Mouse (Mus musculus): ENCODE measurements around the gene Dab2.

Dab2 gene

DNA sequence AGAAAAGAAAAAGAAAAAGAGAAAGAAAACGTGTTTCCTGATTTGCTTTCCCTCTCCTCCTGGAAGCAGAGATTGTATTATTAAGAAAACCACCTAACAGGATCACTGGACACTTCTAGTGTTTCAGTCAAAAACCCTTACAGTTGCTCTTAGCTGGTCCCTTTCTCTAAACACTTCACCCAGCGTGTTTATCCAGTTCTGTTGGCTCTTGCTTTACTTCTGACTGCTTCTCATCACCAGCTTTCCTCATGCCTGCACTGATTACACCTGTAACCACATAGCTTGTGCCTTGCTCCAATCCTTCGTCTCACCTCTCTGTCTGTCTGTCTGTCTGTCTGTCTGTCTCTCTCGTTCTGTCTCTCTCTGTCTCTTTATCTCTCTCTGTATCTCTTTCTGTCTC is 25.9 kb downstream of the Dab2 start:
- no peak for DNase-seq (ENCODE audit: low read depth, low spot score)

DNA sequence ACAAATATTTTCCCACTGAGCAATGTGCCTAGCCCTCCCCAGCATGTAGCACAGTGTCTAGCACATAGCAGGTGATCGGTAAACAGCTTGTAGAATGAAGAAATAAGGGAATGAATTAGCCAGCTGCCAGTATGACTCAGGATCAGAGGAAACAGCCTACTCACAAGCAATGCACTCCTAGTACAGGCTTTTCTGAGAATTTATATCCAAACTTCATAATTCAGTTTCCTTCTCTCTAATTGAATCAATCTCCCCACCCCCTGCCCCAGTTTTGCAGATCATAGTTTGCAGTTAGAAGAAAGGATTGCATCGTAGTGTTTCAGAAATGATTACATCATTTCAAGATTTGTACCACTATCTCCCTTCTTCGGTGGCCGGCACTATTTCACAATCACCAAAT is 26.4 kb downstream of the Dab2 start:
- DNase-seq (ENCODE audit: low read depth, low spot score) = no peak

- no peak for DNase-seq (ENCODE audit: low read depth, low spot score)
Observed at GRCm38 (mm10) chr15:6331380-6331779, 31.8 kb downstream of the Dab2 start.

GRCm38 (mm10) chr15:6334664-6335206 is 35.1 kb downstream of the Dab2 start:
- no peak for DNase-seq (ENCODE audit: low read depth, low spot score)

DNA sequence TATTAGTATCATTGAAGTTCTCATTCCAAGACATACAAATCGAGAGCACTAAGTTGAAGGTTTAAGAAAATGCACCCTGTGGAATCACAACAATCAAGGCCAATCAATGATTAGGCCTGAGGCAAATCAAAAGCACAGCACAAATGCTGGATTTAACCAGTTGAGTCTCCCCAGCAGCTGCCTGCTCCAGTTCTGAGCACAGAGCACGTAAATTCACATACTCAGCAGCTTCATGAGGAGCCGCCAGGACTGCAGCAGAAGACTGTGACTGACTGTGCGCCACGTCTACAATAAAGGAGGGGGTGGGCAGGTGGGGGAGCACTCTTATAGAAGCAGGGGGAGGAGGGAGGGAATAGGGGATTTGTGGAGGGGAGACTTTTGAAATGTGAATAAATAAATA is 40.2 kb downstream of the Dab2 start:
- no peak for DNase-seq (ENCODE audit: low read depth, low spot score)

DNA sequence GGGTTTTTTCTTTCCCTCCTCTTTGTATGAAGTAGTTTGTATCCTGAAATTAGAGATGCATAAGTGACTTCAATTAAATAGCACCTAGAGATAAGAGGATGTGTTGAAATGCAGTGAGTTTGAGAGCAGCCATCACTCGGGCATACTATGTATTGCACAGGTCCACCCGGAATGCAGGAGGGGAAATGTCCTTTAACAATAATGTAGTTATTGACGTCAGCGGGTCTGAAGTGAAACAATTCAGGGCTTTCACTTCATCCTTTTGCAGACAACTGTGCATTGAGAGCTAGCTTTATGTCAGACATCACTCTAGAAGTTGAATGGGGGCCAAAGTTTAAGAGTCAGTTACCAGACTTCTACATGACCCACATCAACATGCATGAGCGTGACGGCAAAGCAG is 40.8 kb downstream of the Dab2 start:
- DNase-seq (ENCODE audit: low read depth, low spot score) = no peak

DNA sequence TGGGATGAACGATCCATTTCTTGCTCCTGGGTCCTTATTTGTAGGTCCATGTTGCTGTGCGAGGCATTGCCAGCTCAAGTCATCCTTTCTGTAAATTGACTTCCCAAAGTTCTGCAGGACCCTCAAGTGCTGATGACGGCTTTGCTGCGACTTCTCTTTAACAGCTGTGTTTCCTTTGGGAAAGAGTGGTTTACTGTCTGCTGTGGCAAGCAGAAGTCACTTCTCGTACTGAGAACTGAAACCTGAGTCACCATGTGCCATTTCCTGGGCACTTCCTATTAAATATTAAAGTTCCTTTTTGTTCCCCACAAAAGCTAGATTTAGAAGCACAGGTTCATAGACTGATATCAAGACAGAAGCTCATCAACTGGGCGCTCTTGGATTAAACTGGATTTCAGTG is 41.8 kb downstream of the Dab2 start:
- DNase-seq (ENCODE audit: low read depth, low spot score) = no peak

- DNase-seq (ENCODE audit: low read depth, low spot score) = no peak
Observed at GRCm38 (mm10) chr15:6353901-6354300, 54.3 kb downstream of the Dab2 start.

- DNase-seq (ENCODE audit: low read depth, low spot score) = no peak
Observed at GRCm38 (mm10) chr15:6359859-6360258, 60.3 kb downstream of the Dab2 start.

GRCm38 (mm10) chr15:6369974-6370373 is 70.4 kb downstream of the Dab2 start:
- no peak for DNase-seq (ENCODE audit: low read depth, low spot score)

- DNase-seq (ENCODE audit: low read depth, low spot score) = no peak
Observed at GRCm38 (mm10) chr15:6371486-6371885, 71.9 kb downstream of the Dab2 start.

DNA sequence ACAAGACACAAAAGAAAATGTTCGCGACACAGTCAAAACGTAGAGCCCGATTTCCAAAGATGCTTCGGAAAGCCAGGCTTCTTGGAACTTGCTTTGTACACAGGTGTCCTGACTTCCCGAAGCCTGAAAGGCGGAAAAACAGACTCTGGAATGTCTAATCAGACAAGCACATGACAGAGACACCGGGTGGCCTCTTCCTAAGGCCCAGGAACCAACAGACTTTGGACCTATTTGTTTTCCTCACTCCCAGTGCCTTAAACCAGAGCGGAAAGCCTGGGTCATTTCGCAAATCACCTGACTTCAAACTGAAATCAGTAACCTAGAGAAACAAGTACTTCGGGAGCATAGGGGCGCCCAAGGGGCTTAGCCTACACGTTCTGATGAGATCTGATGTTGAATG is 75.4 kb downstream of the Dab2 start:
- DNase-seq (ENCODE audit: low read depth, low spot score) = no peak

- DNase-seq (ENCODE audit: low read depth, low spot score) = no peak
Observed at GRCm38 (mm10) chr15:6376001-6376400, 76.4 kb downstream of the Dab2 start.

GRCm38 (mm10) chr15:6376785-6377184 is 77.2 kb downstream of the Dab2 start:
- DNase-seq (ENCODE audit: low read depth, low spot score) = no peak

DNA sequence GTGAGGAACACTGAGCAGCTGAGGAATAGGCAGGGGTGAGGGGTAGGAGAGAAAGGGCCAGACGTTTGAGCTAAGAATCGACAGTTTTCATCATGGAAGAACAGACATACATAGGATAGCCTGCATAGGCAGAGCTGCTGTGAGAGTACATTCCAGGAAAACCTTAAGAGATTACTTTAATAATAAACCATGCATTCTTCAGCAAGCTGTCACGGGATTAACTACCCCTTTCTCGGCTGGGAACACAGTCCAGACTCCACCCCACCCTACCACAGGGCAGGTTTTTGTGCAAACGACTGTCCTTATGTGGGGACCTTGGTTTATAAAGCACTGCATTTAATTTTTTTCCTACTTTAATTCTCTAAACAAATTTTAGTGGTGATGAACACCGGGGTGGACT is 84.4 kb downstream of the Dab2 start:
- DNase-seq (ENCODE audit: low read depth, low spot score) = no peak

DNA sequence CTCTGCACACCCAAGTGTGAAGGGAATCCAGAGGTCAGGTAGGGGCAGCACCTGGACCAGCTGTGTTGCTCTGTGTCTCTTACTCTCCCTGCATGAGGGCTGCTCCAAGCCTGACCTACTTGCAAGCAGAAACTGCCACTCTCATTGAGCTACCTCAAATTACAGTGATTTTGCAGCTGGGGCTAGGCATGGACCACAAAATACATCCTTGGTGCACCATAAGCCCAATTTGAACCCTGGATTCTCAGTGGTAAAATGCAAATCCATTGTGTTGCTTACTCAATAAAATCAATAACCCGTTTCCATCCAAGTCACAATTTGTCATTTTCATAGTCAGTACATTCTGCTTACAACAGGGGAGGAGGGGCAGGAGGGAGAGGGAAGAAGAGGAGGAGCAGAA is 85.7 kb downstream of the Dab2 start:
- no peak for DNase-seq (ENCODE audit: low read depth, low spot score)

DNA sequence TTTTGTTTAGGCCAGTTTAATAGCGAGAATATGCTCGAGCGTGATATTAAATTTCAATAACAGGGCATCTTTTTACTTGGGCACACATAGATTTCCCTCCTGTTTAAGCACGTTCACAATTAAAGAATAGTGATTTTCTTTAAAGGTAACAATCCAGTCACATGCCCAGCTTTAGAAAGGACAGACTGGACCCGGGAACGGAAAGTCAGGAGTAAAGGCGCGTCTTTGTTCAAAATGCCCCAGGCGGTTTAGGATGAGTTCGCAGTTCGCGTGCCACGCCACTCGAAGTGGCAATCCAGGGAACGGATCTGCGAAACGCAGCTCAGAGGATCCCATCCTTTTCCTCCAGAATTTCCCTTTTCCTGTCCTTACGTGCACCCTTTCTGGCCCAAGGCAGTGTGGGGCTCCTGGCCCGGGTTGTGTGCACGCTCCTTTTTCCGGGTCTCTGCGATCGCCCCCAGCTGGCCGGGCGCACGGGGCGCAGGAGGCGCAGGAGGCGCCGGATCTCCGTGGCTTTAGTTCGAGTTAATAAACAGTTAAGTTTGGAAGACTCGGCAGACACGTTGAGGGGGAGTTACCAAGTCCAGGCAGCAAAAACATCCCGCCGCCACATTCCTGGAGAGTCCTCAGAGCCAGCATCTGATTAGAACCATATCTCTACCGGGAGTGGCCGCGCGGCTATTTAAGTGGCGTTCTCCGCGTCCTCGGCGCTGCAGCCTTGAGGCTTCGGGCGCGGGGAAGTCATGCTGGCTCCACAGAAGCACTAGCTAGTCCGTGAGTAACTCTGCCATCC is 86.8 kb downstream of the Dab2 start:
- no peak for DNase-seq (ENCODE audit: low read depth, low spot score)

DNA sequence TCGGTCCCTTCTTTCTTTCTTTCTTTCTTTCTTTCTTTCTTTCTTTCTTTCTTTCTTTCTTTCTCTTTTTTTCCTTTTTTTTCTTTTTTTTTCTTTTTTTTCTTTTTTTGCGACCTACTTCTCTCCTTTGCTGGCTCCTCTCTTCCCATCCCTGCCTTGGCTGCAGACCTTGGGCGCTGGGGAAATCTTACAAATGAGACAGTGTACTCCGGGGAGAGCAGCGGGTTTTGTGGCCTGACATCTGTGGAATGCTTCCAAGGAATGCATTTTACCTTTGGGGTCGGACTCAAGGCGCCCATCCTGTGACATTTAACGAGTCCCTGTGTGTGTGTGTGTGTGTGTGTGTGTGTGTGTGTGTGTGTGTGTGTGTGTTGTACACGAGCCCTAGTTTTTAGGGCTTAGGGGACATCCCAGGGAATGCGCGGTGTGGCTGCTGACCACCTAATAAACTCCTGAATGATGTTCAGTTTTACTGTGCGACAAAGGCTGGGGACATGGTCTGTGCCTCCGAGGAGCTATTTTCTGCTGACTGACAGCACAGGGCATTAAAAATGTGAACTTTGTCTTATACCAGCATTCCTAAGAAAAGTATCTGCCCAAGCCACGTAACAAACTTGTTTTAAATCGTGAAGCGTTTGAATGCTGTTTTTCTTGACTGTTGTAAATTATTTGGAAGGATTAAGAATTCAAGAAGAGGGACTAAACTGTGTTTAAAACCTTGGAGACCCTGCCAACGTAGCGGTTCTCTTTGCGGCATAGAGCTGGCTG is 87.6 kb downstream of the Dab2 start:
- no peak for DNase-seq (ENCODE audit: low read depth, low spot score)

GRCm38 (mm10) chr15:6387729-6388070 is 88.1 kb downstream of the Dab2 start:
- no peak for DNase-seq (ENCODE audit: low read depth, low spot score)

- no peak for DNase-seq (ENCODE audit: low read depth, low spot score)
Observed at GRCm38 (mm10) chr15:6388146-6388545, 88.6 kb downstream of the Dab2 start.

- no peak for DNase-seq (ENCODE audit: low read depth, low spot score)
Observed at GRCm38 (mm10) chr15:6388631-6389030, 89.0 kb downstream of the Dab2 start.

DNA sequence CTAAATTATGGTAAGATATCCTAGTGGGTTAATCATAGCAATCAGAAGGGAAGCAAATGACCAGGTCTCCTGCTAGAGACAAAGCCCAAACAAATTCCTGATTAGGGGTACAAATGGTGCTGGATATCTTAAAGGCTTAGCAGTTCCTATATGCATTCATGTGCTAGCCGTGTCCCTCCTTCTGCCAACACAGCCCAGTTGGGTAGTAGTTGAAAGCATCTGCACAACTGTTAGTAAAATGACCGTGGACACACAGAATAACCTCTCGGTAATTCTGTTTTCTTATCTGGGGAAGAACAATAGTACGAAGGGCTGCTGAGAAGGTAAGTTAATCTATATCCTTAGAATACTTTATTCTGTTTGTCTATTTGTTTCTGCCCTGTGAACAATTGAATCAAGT is 90.5 kb downstream of the Dab2 start:
- DNase-seq (ENCODE audit: low read depth, low spot score) = no peak

DNA sequence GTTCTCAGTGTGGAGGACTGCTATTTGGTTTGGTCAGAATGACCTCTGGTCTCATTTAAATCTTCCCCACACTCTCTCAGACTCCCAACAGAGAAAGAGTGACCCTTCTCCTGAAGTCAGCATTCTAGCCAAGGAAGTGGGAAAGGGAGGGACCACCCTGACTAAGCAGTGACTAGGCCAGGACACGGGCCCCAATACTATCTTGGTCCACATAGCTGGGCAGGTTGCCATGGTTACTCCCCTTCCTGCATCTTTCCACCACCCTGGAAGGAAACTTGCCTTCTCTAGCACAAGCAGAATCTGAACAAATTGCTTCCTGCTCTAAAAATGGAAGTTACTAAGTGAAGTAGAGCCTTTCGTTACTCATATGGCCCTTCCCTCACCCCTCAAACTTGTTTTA is 91.1 kb downstream of the Dab2 start:
- no peak for DNase-seq (ENCODE audit: low read depth, low spot score)
